Mouse (Mus musculus) liver, embryonic 11.5 days (tissue): ENCODE results near the gene Ptges3l. TPM values are rescaled to one million over a fixed set of nuclear protein-coding genes. Genes with fewer than 3 reads are reported as not detected.
"Not testable (repeated sequence)": the region's sequence is repeated elsewhere in the genome, so short reads cannot be mapped to it uniquely, and the experiment has no call there.

Experiments used
- ATAC-seq: fragments of 200-750 bp; cut with Nextera tagmentation; replicated peaks from 2 replicates; pipeline ENCODE4 v1.8.0; 2017; ENCODE audit warnings: moderate number of reproducible peaks, mild to moderate bottlenecking, moderate TSS enrichment, moderate library complexity; ENCODE audit not compliant: low FRiP score
- DNase-seq: peaks from one replicate; pipeline ENCODE4 v3.0.0-alpha.2; 2017; ENCODE audit warnings: low spot score
- H3K27ac ChIP-seq: fragments of 300-500 bp; sonication (generic); 2 replicates; pipeline ENCODE4 v1.5.1; 2014; ENCODE audit warnings: mild to moderate bottlenecking, low read depth, low read length, control low read depth
- H3K27me3 ChIP-seq: fragments of 300-500 bp; sonication (generic); replicated peaks from 2 replicates; pipeline ENCODE4 v1.6.1; 2014; ENCODE audit warnings: low read length, mixed read lengths; ENCODE audit not compliant: control insufficient read depth, insufficient read depth
- H3K36me3 ChIP-seq: fragments of 300-500 bp; sonication (generic); 2 replicates; pipeline ENCODE4 v1.6.1; 2014; ENCODE audit warnings: mild to moderate bottlenecking, low read length, moderate library complexity, mixed read lengths; ENCODE audit not compliant: control insufficient read depth, insufficient read depth
- H3K4me1 ChIP-seq: fragments of 300-500 bp; sonication (generic); replicated peaks from 2 replicates; pipeline ENCODE4 v1.6.1; 2014; ENCODE audit warnings: low read length, mixed read lengths; ENCODE audit not compliant: control insufficient read depth, insufficient read depth
- H3K4me2 ChIP-seq: fragments of 300-500 bp; sonication (generic); 2 replicates; pipeline ENCODE4 v1.6.1; 2014; ENCODE audit warnings: mild to moderate bottlenecking, control low read depth, moderate library complexity
- H3K4me3 ChIP-seq: fragments of 300-500 bp; sonication (generic); 2 replicates; pipeline ENCODE4 v1.5.1; 2014; ENCODE audit warnings: low read depth, low read length, control low read depth
- H3K9ac ChIP-seq: fragments of 300-500 bp; sonication (generic); 2 replicates; pipeline ENCODE4 v1.6.1; 2014; ENCODE audit warnings: low read depth, low read length, control low read depth
- H3K9me3 ChIP-seq: fragments of 300-500 bp; sonication (generic); 2 replicates; pipeline ENCODE4 v1.6.1; 2016; ENCODE audit warnings: low read length, inconsistent platforms, mixed read lengths; ENCODE audit not compliant: control insufficient read depth
- WGBS: fragments of 180-500 bp; shearing (Covaris S2); extraction: QIAGEN DNeasy Blood & Tissue Kit; methylation state at CpG from one replicate; pipeline ENCODE4 v1.1.7; 2014; 5-methylcytosine and 5-hydroxymethylcytosine counted together
- polyA plus RNA-seq: library from polyadenylated mRNA; unstranded; fragments of >200 nt; fragmentation: Nextera tagmentation; extraction: Ambion mirVana; gene quantifications from 2 replicates; pipeline ENCODE4 v1.2.1, GENCODE M21; 2014

Gene Ptges3l
- polyA plus RNA-seq: 3.2 and 5.0 TPM in 2 replicates

- Histone ChIP-seq H3K4me1 (peaks cover 22% of the 10 kb centered on the region), H3K4me2 (peak within 1 kb of the TSS; percentile 91), H3K4me3 (peak within 1 kb of the TSS; percentile 81), H3K9me3 (no peaks in the 10 kb centered on the region), H3K27ac (peak within 1 kb of the TSS; percentile 23; the same call in 1 of the 2 replicates), H3K36me3 (peaks cover 7% of the 10 kb centered on the region), H3K9ac (peak within 1 kb of the TSS; percentile 72), H3K27me3 (no peaks in the 10 kb centered on the region)
- ATAC-seq (peak; percentile 90), DNase-seq (peak; percentile 99)
- WGBS: under 1% methylated on average over 81 of the region's 81 CpGs
Observed at GRCm38 (mm10) chr11:101424925-101425813, at the start of gene Ptges3l, which contains the start of gene Rundc1. TSS of gene Ptges3l (minus strand) at chr11:101425333. TSS of gene Rundc1 (plus strand) at chr11:101425085.

- peaks cover 5% of the 10 kb centered on the region for H3K4me1 ChIP-seq
- no peaks in the 10 kb centered on the region for H3K36me3 ChIP-seq
- ATAC-seq: no peak
- no peak overlapping the region for H3K27ac ChIP-seq
- DNase-seq: no peak
- H3K9ac ChIP-seq: no peak overlapping the region
- H3K4me3 ChIP-seq: no peak overlapping the region
- H3K4me2 ChIP-seq: no peak overlapping the region
- 75% methylated on average over 5 of the region's 5 CpGs for WGBS
- H3K27me3 ChIP-seq: 0 out of 2 replicates have a peak, but pooled peaks cover 2% of the 10 kb centered on the region
- no peaks in the 10 kb centered on the region for H3K9me3 ChIP-seq
Observed at GRCm38 (mm10) chr11:101474298-101474697, 49.2 kb upstream of the Ptges3l start.

GRCm38 (mm10) chr11:101473686-101474085, 48.6 kb upstream of the Ptges3l start:
- not testable (repeated sequence) for DNase-seq, H3K4me1 ChIP-seq, H3K4me3 ChIP-seq, H3K4me2 ChIP-seq, H3K36me3 ChIP-seq, H3K27me3 ChIP-seq, H3K9me3 ChIP-seq, H3K27ac ChIP-seq, ATAC-seq, H3K9ac ChIP-seq
- WGBS: 70% methylated on average over 1 of the region's 1 CpGs

- whole genome bisulfite sequencing: 58% methylated on average over 7 of the region's 7 CpGs
- Histone ChIP-seq H3K9me3 (no peaks in the 10 kb centered on the region), H3K4me2 (no peak overlapping the region), H3K9ac (no peak overlapping the region), H3K36me3 (no peaks in the 10 kb centered on the region), H3K27ac (no peak overlapping the region), H3K4me3 (no peak overlapping the region), H3K4me1 (peaks cover 6% of the 10 kb centered on the region; the same call in 1 of the 2 replicates), H3K27me3 (0 out of 2 replicates have a peak, but pooled peaks cover 2% of the 10 kb centered on the region)
- DNase-seq: no peak
- no peak for ATAC-seq
Observed at GRCm38 (mm10) chr11:101472336-101472735, 47.2 kb upstream of the Ptges3l start.

GRCm38 (mm10) chr11:101471926-101472325, 46.8 kb upstream of the Ptges3l start:
- Histone ChIP-seq H3K4me3 (no peak overlapping the region), H3K36me3 (no peaks in the 10 kb centered on the region), H3K27me3 (0 out of 2 replicates have a peak, but pooled peaks cover 2% of the 10 kb centered on the region), H3K9ac (no peak overlapping the region), H3K4me1 (peaks cover 6% of the 10 kb centered on the region; the same call in 1 of the 2 replicates), H3K9me3 (no peaks in the 10 kb centered on the region), H3K4me2 (no peak overlapping the region), H3K27ac (no peak overlapping the region)
- no peak for ATAC-seq
- DNase-seq: no peak
- whole genome bisulfite sequencing: 78% methylated on average over 3 of the region's 3 CpGs

- no peaks in the 10 kb centered on the region for H3K36me3 ChIP-seq
- no peak for ATAC-seq
- H3K4me3 ChIP-seq: no peak overlapping the region
- H3K27ac ChIP-seq: no peak overlapping the region
- H3K4me2 ChIP-seq: no peak overlapping the region
- WGBS: 62% methylated on average over 7 of the region's 7 CpGs
- no peak for DNase-seq
- H3K9ac ChIP-seq: no peak overlapping the region
- no peaks in the 10 kb centered on the region for H3K9me3 ChIP-seq
- 0 out of 2 replicates have a peak, but pooled peaks cover 2% of the 10 kb centered on the region for H3K27me3 ChIP-seq
- peaks cover 21% of the 10 kb centered on the region for H3K4me1 ChIP-seq
Observed at GRCm38 (mm10) chr11:101470206-101470605, 45.1 kb upstream of the Ptges3l start.

GRCm38 (mm10) chr11:101469155-101469554, 44.0 kb upstream of the Ptges3l start:
- WGBS: 61% methylated on average over 4 of the region's 4 CpGs

GRCm38 (mm10) chr11:101468731-101469130, 43.6 kb upstream of the Ptges3l start:
- Histone ChIP-seq H3K4me1 (peaks cover 36% of the 10 kb centered on the region), H3K9me3 (no peaks in the 10 kb centered on the region), H3K27me3 (0 out of 2 replicates have a peak, but pooled peaks cover 2% of the 10 kb centered on the region), H3K4me3 (peak overlapping the region; percentile 66), H3K27ac (no peak overlapping the region), H3K36me3 (0 out of 2 replicates have a peak, but pooled peaks cover under 1% of the 10 kb centered on the region), H3K9ac (peak overlapping the region; percentile 65), H3K4me2 (peak overlapping the region; percentile 100)
- 6% methylated on average over 13 of the region's 13 CpGs for WGBS
- DNase-seq (no peak), ATAC-seq (no peak)

More at GRCm38 (mm10) chr11:101469155-101469554, 44.0 kb upstream of the Ptges3l start:
- no peaks in the 10 kb centered on the region for H3K9me3 ChIP-seq
- H3K36me3 ChIP-seq: no peaks in the 10 kb centered on the region
- H3K4me1 ChIP-seq: peaks cover 32% of the 10 kb centered on the region
- no peak overlapping the region for H3K27ac ChIP-seq
- 0 out of 2 replicates have a peak, but pooled peaks cover 2% of the 10 kb centered on the region for H3K27me3 ChIP-seq
- H3K9ac ChIP-seq: no peak overlapping the region
- peak overlapping the region; percentile 66 for H3K4me3 ChIP-seq
- no peak for DNase-seq
- H3K4me2 ChIP-seq: peak overlapping the region; percentile 100
- no peak for ATAC-seq
